Mouse (Mus musculus) heart, postnatal 25 days (tissue): ENCODE data around the gene Kalrn. TPM values are rescaled to one million over a fixed set of nuclear protein-coding genes. Genes with fewer than 3 reads are reported as not detected.

Experiments used
- DNase-seq: peaks from one replicate; pipeline ENCODE4 v3.0.0; 2022; ENCODE audit warnings: low spot score
- intact Hi-C: fragments of 180-260 bp; cut with DNase I; formaldehyde crosslinking; loops from one replicate; pipeline ENCODE4 v1.15.1; 2025
- total RNA-seq, 2 experiments: library from RNA; stranded (reverse); gene quantifications; 2 replicates each; pipeline ENCODE4 v1.2.3; 2021

Kalrn gene
- total RNA-seq, 2 experiments from 2014 or later = 26.6 to 31.3 TPM

GRCm38 (mm10) chr16:34039736-34040135, 533.6 kb downstream of the Kalrn start:
- intact Hi-C loops = loop anchor here (5.0 kb wide), 1 partner anchor 42 kb away; no protein-coding TSS in a partner anchor
- no peak for DNase-seq

DNA sequence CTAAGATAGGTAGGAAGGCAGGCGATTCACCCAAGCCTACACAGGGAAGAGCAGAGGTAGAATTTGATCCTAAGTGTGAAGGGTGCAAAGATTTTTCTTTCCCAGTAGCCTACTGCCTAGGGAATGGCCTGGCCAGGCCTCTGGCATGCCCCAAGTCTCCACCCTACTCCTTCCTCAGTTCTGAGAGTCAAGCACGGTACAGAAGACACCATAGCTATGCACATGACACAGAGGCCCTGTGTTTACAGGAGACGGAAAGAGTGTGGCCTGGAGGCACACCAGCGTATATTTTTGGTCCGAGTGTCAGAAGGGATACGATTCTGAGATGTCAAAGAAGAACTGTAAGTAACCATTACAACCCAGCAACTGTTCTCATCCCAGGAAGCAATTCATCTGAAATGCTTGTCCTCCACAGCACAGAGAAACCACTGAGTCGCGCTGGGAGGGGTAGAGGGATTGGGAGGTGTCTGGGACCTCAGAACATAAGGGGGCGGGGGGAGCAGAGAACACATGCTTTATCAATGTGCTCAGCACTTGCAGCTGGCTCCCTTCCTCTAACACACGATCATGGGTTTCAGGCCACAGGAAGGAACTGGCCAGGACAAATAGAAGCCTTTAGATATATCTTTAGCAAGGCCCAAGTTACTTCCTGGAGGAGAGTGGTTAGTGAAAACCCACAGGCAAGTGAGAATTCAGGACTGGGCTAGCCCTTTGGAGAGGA, 536.8 kb downstream of the Kalrn start:
- DNase-seq = no peak
- intact Hi-C loops = loop anchor here (5.0 kb wide), 1 partner anchor 39 kb away; no protein-coding TSS in a partner anchor

DNA sequence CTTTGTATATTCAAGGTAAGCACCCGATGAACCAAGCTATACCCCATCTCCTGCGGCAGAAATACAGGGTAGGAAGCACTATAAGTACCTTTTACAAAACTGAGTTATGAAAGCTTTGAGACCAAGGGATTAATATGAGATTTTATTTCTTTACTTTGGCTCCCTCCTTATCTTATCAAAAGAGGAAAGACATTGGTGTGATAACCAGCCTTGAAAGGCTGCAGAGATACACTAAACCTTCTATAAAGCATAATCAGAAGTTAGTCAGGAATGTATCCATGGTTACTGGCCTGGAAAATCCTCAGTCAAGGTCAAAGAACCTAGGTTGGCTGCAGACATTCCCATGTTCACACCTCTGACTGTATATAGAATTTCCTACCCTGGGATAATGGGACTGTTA, 537.6 kb downstream of the Kalrn start:
- intact Hi-C loops = loop anchor here (5.0 kb wide), 1 partner anchor 38 kb away; no protein-coding TSS in a partner anchor
- no peak for DNase-seq

GRCm38 (mm10) chr16:34034267-34034666, 539.1 kb downstream of the Kalrn start:
- intact Hi-C loops = loop anchor here (5.0 kb wide), 1 partner anchor 48 kb away; no protein-coding TSS in a partner anchor

GRCm38 (mm10) chr16:34032011-34032645, 541.2 kb downstream of the Kalrn start:
- no peak for DNase-seq
- intact Hi-C loops = loop anchor here (5.0 kb wide), 1 partner anchor 50 kb away; no protein-coding TSS in a partner anchor

More at GRCm38 (mm10) chr16:34034267-34034666, 539.1 kb downstream of the Kalrn start:
- no peak for DNase-seq

- DNase-seq = no peak
- intact Hi-C loops = loop anchor here (5.0 kb wide), 1 partner anchor 51 kb away; no protein-coding TSS in a partner anchor
Measured at GRCm38 (mm10) chr16:34031565-34031964, 541.8 kb downstream of the Kalrn start.

GRCm38 (mm10) chr16:34030379-34030778, 543.0 kb downstream of the Kalrn start:
- intact Hi-C loops = loop anchor here (5.0 kb wide), 1 partner anchor 52 kb away; no protein-coding TSS in a partner anchor
- DNase-seq = no peak

DNA sequence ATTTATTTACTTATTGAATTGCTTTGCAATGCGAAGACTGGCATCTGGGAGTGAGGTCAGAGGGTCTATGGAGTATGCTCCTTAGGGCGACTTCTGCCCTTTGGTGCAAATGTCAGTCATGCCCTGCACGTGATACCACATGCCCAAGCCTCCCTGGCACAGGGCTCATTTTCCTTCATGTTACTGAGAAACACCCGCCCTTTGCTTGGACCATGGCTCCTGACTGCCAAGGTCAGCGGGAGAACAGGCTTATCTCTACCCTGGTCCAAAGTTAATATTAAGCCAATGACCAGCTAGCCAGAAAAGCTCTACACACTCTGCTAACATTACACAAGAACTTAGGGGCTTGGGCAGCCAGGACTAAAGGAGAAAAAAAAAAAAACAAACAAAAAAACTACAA, 543.5 kb downstream of the Kalrn start:
- DNase-seq = no peak
- intact Hi-C loops = loop anchor here (5.0 kb wide), 1 partner anchor 53 kb away; no protein-coding TSS in a partner anchor

GRCm38 (mm10) chr16:34017241-34017640, 556.1 kb downstream of the Kalrn start:
- intact Hi-C loops = no loop called here

GRCm38 (mm10) chr16:34011991-34012845, 561.1 kb downstream of the Kalrn start:
- intact Hi-C loops = no loop called here
- DNase-seq = no peak

More at GRCm38 (mm10) chr16:34017241-34017640, 556.1 kb downstream of the Kalrn start:
- DNase-seq = no peak

DNA sequence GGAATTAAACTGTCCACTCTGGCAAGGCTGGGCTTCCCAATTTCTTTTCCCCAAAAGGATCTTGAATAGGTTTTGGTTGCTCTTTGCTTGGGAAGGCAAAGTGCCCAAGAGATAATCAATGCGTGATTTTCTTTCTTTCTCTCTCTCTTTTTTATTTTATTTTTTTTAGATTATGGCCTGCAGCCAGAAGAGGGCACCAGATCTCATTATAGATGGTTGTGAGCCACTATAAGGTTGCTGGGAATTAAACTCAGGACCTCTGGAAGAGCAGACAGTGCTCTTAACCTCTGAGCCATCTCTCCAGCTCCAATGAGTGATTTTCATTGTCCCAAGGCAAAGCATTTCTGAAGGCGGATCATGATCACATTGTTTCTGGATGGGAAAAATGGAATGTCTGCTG, 563.8 kb downstream of the Kalrn start:
- DNase-seq = no peak
- intact Hi-C loops = no loop called here

DNA sequence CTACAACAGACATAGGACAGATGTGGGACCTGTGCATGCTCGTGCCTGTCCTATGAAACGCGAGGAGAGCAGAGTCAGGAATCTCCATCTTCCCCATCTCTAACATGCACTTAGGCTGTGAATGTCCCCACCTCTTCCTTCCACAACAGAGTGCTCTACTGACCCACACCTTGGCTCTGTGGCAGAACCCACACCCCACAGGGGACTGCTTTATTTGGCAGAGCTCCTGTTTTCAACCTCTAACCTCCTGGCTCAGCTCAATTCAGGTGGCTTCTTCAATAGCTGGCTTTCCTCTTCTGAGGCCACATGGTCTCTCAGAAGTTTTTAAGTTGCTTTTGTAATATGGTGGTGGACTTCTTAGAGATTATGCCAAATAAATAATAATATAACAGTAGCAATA, 567.3 kb downstream of the Kalrn start:
- DNase-seq = no peak
- intact Hi-C loops = no loop called here

- intact Hi-C loops = no loop called here
- DNase-seq = no peak
Measured at GRCm38 (mm10) chr16:34004128-34004578, 569.2 kb downstream of the Kalrn start.

DNA sequence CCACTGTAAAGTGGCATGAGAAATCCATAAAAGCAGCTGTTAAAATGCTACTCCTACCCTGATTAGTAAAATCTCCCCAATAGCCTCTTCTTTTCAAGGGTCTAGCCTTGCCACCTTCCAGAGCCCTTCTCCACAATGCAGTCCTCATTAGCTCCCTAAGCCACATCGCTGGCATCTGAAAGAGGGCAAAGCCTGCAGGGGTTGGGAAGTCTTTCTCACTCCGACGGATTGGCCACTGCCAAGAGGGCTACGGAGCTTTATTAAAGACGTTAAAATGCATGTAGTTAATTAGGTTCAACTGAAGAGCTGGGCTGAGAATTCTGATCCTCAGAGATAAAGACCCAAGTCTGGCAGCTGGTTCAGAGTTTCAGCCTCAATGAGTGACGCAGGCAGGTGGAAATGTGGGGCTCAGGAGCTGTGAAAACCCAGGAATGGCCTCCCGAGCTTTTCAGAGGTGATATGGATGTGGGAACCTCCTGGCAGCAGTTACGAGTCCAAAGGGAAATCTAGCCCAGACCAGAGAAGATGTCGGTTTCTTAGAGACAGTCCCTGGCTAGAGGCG, 569.7 kb downstream of the Kalrn start:
- no peak for DNase-seq
- intact Hi-C loops = no loop called here

GRCm38 (mm10) chr16:34000715-34001114, 572.6 kb downstream of the Kalrn start:
- DNase-seq = peak; percentile 10
- intact Hi-C loops = no loop called here

DNA sequence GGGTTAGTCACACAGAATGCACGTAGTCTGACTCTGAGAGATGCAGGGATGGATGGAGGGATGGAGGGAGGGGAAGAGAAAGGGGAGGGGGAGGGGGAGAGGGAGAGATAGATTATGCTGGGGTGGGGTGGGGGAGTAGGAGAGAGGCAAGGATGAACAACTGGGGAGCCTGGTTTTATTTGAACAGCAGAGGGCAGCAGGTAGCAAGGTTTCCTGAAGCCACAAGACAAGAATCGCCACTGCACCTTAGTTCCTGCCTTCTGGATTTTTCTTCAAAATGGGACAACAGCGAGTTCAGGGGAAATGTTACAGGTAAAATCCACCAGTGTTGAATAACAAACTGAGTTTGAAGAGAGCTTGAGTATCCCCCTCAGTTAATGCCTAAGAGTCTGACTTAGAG, 573.9 kb downstream of the Kalrn start:
- intact Hi-C loops = loop anchor here (1.0 to 5.0 kb wide), 2 partner anchors 38 to 115 kb away; no protein-coding TSS in a partner anchor
- no peak for DNase-seq

DNA sequence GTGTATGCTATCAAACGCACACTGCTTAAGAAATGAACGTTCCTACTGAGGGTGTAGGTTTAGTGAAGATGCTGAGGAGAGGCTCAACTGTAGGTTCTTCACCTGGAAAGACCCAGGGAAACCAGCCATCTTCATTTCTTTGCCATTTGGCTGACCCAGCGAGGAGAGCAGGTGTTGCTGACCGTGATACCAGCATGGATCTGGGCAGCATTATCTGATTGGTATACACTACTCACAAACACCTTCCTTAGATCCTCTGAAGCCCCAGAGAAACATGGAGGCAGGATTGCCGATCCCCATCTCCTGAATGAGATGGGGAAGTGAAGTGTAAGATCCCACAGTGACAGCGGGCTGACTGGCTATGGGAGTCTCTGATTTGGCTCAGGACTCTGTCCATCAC, 575.3 kb downstream of the Kalrn start:
- intact Hi-C loops = loop anchor here (5.0 kb wide), 1 partner anchor 39 kb away; no protein-coding TSS in a partner anchor
- DNase-seq = no peak

- intact Hi-C loops = loop anchor here (5.0 kb wide), 1 partner anchor 41 kb away; no protein-coding TSS in a partner anchor
- DNase-seq = no peak
Measured at GRCm38 (mm10) chr16:33996030-33996429, 577.3 kb downstream of the Kalrn start.

DNA sequence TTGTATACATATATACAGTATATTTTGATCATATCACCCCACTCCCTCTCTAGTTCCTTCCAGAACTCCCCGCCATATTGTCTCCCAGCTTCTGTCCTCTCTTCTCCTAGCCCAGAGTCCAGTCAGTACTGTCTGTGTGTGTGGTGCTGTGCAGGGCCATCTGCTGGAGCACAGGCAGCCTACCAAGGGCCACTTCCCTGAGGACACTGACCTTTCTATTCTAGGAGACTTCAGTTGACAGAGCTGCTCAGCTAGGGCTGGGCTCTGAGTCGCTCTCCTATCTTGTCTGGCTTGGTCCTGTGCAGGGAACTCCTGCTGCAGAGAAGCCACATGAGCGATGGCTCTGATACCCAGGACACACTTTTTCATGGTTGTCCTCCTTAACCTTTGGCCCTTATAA, 577.8 kb downstream of the Kalrn start:
- intact Hi-C loops = loop anchor here (5.0 kb wide), 1 partner anchor 42 kb away; no protein-coding TSS in a partner anchor
- DNase-seq = no peak
